Mouse (Mus musculus): ENCODE measurements around the gene Gm37240.

- TF ChIP-seq GATA1 (IDR thresholded peaks at IDR 0.05; ENCODE audit: borderline replicate concordance, low read length) (no peak), CTCF (IDR thresholded peaks at IDR 0.05; ENCODE audit: low read depth, low read length) (0 out of 2 replicates have a peak, but pooled peaks have one; percentile 36), POLR2AphosphoS5 (IDR thresholded peaks at IDR 0.05; ENCODE audit: insufficient replicate concordance, low read depth, low read length) (no peak)
Measured at GRCm38 (mm10) chr3:85707421-85707820, 179.9 kb downstream of the Gm37240 start.
